Mouse (Mus musculus) limb, embryonic 13.5 days (tissue): ENCODE measurements around the gene Gm28372. TPM values are rescaled to one million over a fixed set of nuclear protein-coding genes. Genes with fewer than 3 reads are reported as not detected.
"Not testable (repeated sequence)": the region's sequence is repeated elsewhere in the genome, so short reads cannot be mapped to it uniquely, and the experiment has no call there.

Experiments used
- ATAC-seq: fragments of 200-750 bp; cut with Nextera tagmentation; 2 replicates; pipeline ENCODE4 v1.8.0; 2017; ENCODE audit warnings: low read depth, moderate number of reproducible peaks, moderate TSS enrichment; ENCODE audit not compliant: low FRiP score
- H3K27ac ChIP-seq: fragments of 300-500 bp; sonication (generic); 2 replicates; pipeline ENCODE4 v1.5.1; 2015; ENCODE audit warnings: inconsistent platforms, mild to moderate bottlenecking, moderate library complexity
- H3K27me3 ChIP-seq: fragments of 300-500 bp; sonication (generic); 2 replicates; pipeline ENCODE4 v1.6.1; 2015; ENCODE audit warnings: mild to moderate bottlenecking, inconsistent platforms
- H3K36me3 ChIP-seq: fragments of 300-500 bp; sonication (generic); 2 replicates; pipeline ENCODE4 v1.6.1; 2015; ENCODE audit warnings: inconsistent platforms, mild to moderate bottlenecking, moderate library complexity
- H3K4me1 ChIP-seq: fragments of 300-500 bp; sonication (generic); 2 replicates; pipeline ENCODE4 v1.6.1; 2015; ENCODE audit warnings: inconsistent platforms
- H3K4me2 ChIP-seq: fragments of 300-500 bp; sonication (generic); replicated peaks from 2 replicates; pipeline ENCODE4 v1.6.1; 2015; ENCODE audit warnings: inconsistent platforms, mild to moderate bottlenecking, moderate library complexity
- H3K4me3 ChIP-seq: fragments of 300-500 bp; sonication (generic); 2 replicates; pipeline ENCODE4 v1.5.1; 2015; ENCODE audit warnings: moderate library complexity, mild to moderate bottlenecking, inconsistent platforms
- H3K9ac ChIP-seq: fragments of 300-500 bp; sonication (generic); 2 replicates; pipeline ENCODE4 v1.6.1; 2015; ENCODE audit warnings: mild to moderate bottlenecking, inconsistent platforms
- H3K9me3 ChIP-seq: fragments of 300-500 bp; sonication (generic); 2 replicates; pipeline ENCODE4 v1.6.1; 2016; ENCODE audit warnings: inconsistent platforms
- WGBS: fragments of 180-500 bp; shearing (Covaris S2); methylation state at CpG from one replicate; pipeline ENCODE4 v1.1.7; 2015; 5-methylcytosine and 5-hydroxymethylcytosine counted together
- polyA plus RNA-seq: library from polyadenylated mRNA; unstranded; fragments of >200 nt; fragmentation: Nextera tagmentation; extraction: Ambion mirVana; gene quantifications from 2 replicates; pipeline ENCODE4 v1.2.1, GENCODE M21; 2015

The Gm28372 gene
- 0.08 and 0.11 TPM in 2 replicates for polyA plus RNA-seq

DNA sequence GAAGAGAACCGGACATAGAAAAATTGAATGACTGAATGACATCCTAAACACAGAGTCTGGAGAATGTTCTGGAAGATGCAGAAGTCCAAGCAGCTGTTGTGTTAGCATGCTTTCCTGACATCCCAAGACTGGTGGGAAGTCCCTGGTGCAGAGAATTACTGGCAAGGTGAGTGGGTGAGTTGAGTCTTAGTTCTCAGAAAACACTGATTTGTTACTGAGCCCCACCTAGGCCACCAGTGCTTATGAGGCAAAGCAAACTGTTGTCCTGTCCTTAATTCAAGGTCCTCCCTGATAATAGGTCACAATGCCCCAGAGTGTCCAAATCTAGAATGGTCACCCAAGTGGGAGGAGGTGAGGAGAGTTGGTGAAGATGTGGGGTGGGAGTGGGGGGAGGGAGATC, at the start of gene Gm28372, which contains the start of gene 1700020A23Rik:
TSS of gene Gm28372 (plus strand) at position 301 of the 400 bp plus-strand sequence.
TSS of gene 1700020A23Rik (plus strand) at position 321 of the 400 bp plus-strand sequence.
- Histone ChIP-seq H3K36me3 (no peaks in the 10 kb centered on the region), H3K9ac (no peak within 1 kb of the TSS), H3K27ac (no peak within 1 kb of the TSS), H3K4me2 (no peak within 1 kb of the TSS), H3K4me3 (no peak within 1 kb of the TSS), H3K27me3 (no peaks in the 10 kb centered on the region), H3K4me1 (peaks cover 39% of the 10 kb centered on the region), H3K9me3 (no peaks in the 10 kb centered on the region)
- no peak for ATAC-seq
- WGBS: 91% methylated on average over 1 of the region's 1 CpGs

DNA sequence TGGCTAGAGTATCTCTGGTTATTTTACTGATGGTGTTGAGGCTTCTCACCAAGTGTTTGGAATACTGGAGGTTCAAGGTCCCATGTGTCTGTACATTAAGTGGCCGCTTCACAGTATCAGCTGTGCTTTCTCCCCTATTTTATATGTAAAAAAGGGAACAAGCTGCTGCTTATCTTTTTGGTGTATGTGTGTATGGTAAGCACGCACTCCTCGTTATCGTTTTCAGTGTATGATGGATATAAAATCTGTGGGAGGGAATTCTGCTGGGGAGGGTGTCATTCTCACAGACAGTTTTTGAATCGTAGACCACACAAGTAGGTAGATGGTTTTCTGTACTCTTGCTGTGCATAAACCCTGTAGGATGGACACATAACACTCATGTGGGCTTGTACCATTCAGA, 47.5 kb upstream of the Gm28372 start:
- Histone ChIP-seq H3K27me3 (peaks cover 73% of the 10 kb centered on the region), H3K27ac (no peak overlapping the region), H3K4me2 (no peak overlapping the region), H3K36me3 (no peaks in the 10 kb centered on the region), H3K9me3 (no peaks in the 10 kb centered on the region), H3K9ac (no peak overlapping the region), H3K4me1 (no peaks in the 10 kb centered on the region; the same call in 1 of the 2 replicates), H3K4me3 (no peak overlapping the region)
- ATAC-seq: no peak
- 90% methylated on average over 5 of the region's 5 CpGs for WGBS

DNA sequence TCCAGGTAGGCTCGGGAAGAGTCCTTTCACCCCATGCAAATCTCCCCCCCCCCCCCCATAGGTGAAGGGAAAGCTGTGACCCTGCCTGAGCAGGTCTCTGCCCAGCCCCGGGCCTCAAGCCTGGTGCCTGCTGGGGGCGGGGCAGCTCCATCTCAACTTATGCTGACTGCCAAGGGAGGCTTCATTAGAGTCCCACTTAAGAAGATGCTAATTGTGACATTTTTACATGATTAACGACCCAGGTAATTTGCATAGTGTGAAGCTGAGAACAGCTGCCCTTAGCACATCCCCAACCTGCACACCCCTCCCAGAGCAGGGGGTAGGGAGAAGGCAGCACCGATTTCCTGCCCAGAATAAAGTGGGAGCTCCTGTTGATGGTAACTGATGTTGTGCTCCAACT, 46.2 kb upstream of the Gm28372 start:
- Histone ChIP-seq H3K36me3 (no peaks in the 10 kb centered on the region), H3K4me1 (no peaks in the 10 kb centered on the region; the same call in 1 of the 2 replicates), H3K4me2 (no peak overlapping the region), H3K27ac (no peak overlapping the region), H3K27me3 (peaks cover 86% of the 10 kb centered on the region), H3K9ac (no peak overlapping the region), H3K9me3 (no peaks in the 10 kb centered on the region), H3K4me3 (no peak overlapping the region)
- ATAC-seq: no peak
- WGBS: 13% methylated on average over 5 of the region's 5 CpGs

DNA sequence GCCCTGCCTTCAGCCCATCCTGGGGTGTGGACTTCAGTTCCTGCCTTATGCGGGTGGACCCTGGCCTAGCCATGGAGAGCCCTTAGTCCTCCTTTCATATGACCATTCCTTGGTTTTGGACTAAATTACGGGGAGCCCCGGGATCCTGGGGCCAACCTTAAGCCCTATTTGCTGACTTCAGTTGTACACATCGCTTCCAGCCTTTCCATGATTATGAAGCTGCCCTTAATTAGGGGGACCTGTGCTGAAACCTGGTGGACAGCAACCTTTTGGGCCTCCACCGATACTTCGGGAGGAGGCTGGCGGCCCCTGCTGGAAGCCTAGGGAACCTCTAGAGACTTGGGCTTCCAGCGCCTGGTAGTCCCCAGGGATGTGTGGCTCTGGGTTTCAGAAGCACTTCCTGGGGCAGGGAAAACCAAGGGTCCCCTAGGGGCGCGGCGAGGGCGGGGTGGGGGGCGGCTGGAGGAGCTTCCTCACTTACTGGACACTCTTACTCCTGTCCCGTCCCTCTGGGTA, 42.5 kb upstream of the Gm28372 start:
- Histone ChIP-seq H3K4me3 (no peak overlapping the region), H3K4me2 (no peak overlapping the region), H3K9ac (no peak overlapping the region), H3K4me1 (peaks cover 7% of the 10 kb centered on the region; the same call in 1 of the 2 replicates), H3K9me3 (no peaks in the 10 kb centered on the region), H3K27me3 (peaks cover 97% of the 10 kb centered on the region), H3K36me3 (no peaks in the 10 kb centered on the region), H3K27ac (no peak overlapping the region)
- ATAC-seq: 0 out of 2 replicates have a peak, but pooled peaks have one; percentile 16
- WGBS: 4% methylated on average over 14 of the region's 14 CpGs

DNA sequence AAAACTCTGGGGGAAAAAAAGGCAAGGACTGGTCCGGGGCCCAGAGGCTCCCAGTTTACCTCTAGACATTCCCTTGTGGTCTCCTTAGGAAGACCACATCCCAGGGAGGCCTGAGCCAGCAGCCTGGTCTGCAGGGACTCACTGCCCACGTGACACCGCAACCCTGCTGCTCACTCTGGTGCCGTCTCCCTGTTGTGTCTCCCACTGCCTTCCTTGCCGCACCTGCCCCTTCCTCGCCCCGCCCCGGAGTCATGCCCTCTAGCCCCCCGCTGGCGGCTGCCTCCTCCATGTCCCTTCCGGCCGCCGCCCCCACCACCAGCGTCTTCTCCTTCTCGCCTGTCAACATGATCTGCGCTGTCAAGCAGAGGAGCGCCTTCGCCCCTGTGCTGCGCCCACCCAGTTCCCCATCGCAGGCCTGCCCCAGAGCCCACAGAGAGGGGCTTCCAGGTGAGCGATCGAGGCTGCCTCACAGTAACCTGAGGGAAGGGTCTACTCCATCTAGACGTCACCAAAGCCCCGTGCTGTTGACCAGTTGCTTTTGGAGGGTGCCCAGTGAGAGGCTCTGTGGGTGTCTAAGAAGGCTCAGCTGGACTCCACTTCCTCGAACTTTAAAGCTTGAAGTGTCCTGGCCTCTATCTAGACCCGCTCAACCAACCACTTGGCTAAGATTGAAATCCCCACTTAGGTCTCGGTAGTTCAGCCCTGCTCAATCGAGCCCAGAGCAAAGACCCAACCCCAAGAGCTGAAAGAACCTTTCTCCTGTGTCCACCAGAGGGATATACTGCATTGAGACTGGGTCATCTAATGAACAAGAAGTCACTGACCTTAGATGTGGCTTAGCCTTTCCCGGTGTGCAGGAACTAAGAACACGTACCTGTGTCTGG, 39.6 kb upstream of the Gm28372 start:
- ATAC-seq: 0 out of 2 replicates have a peak, but pooled peaks have one; percentile 9
- Histone ChIP-seq H3K9me3 (no peaks in the 10 kb centered on the region), H3K27me3 (peaks cover 75% of the 10 kb centered on the region), H3K9ac (peak overlapping the region; percentile 50), H3K4me1 (peaks cover 7% of the 10 kb centered on the region; the same call in 1 of the 2 replicates), H3K36me3 (no peaks in the 10 kb centered on the region), H3K4me2 (peak overlapping the region; percentile 65), H3K4me3 (peak overlapping the region; percentile 38), H3K27ac (no peak overlapping the region)
- WGBS: 6% methylated on average over 29 of the region's 30 CpGs

DNA sequence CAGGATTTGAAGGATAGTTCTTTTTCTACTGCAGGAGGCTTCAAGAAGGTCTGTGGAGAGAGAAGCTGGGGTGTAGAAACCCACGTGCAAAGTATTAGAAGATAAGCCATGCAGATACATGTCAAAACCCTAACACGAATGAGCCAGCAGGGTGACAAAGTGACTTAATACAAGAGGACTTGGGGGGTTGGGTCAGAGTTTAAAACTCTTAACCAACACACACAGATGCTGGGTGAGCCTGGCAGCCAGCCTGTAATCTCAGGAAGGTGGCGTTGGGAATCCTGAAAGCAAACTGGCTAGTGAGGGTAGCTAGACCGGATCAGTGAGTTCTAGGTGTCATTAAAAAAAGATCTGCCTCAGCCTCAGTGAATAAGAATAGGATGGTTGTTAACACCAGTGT, 37.7 kb upstream of the Gm28372 start:
- H3K9me3 ChIP-seq: no peaks in the 10 kb centered on the region
- 66% methylated on average over 4 of the region's 4 CpGs for WGBS
- no peak overlapping the region for H3K4me2 ChIP-seq
- no peak overlapping the region for H3K4me3 ChIP-seq
- H3K27me3 ChIP-seq: peaks cover 56% of the 10 kb centered on the region
- H3K36me3 ChIP-seq: no peaks in the 10 kb centered on the region
- no peak for ATAC-seq
- no peak overlapping the region for H3K27ac ChIP-seq
- no peak overlapping the region for H3K9ac ChIP-seq
- H3K4me1 ChIP-seq: peaks cover 7% of the 10 kb centered on the region; the same call in 1 of the 2 replicates

DNA sequence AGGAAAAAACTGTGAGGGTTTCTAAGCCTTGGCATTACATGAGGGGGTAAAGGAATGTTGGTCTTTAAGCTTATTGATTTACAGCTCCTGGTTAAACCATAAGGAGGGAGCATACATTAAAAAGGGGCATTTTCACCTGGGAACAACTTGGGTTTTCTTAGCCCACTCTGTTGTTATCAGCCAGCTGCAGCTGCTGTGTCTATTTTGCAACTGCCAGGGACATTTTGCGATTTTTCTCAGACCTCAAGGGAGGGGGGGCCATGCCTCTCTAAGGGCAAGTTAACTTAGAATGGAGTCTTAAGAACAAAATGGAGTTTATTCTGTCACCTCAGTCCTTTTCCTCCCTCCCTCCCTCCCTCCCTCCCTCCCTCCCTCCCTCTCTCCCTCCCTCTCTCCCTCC, 32.0 kb upstream of the Gm28372 start:
- not testable (repeated sequence) for H3K9ac ChIP-seq, H3K27me3 ChIP-seq, H3K36me3 ChIP-seq, H3K9me3 ChIP-seq, H3K4me3 ChIP-seq, ATAC-seq, H3K4me2 ChIP-seq, H3K4me1 ChIP-seq, H3K27ac ChIP-seq
- WGBS: 29% methylated on average over 1 of the region's 1 CpGs

DNA sequence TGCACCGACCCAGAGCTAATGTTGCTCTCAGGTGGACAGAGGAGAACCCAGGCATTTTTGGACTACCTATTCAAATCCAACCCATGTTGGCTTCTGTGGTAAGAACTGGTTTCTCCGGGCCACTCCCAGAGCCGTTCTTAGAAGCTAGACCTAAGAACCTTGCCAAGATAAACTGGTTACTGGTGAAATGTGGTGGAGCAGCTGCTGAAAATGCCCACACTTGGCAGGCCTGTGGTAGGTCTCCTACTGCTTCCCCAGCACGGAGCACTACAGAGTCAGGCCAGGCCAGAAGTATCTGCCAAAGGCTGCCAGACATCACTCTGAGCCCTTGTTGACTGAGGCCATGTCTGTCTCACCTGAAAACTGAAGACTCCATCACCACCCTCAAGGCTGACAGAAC, 30.1 kb upstream of the Gm28372 start:
- H3K4me1 ChIP-seq: no peaks in the 10 kb centered on the region
- no peak overlapping the region for H3K9ac ChIP-seq
- no peak overlapping the region for H3K4me3 ChIP-seq
- no peak overlapping the region for H3K27ac ChIP-seq
- H3K9me3 ChIP-seq: no peaks in the 10 kb centered on the region
- no peaks in the 10 kb centered on the region for H3K36me3 ChIP-seq
- no peak overlapping the region for H3K4me2 ChIP-seq
- WGBS: 68% methylated on average over 4 of the region's 4 CpGs
- ATAC-seq: no peak
- H3K27me3 ChIP-seq: 0 out of 2 replicates have a peak, but pooled peaks cover 3% of the 10 kb centered on the region

DNA sequence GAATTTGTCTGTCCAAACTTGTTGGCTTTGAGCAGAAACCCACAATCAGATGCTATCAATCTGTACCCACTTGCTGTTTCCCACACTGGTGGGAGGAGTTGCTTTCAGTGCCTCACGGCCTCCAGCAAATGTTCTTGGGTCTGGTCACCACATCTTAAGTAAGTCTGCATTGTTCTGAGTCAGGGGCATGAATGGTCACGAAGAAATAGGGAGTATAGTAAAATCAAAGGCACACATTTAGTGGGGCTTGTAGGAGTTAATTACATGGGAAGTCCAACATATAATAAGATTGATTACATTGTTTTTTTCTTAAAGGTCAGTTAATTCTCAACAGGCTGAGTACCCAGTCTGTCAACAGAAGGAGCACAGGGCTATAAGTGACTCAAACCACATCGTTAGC, 21.8 kb upstream of the Gm28372 start:
- WGBS: 36% methylated on average over 3 of the region's 3 CpGs
- no peak overlapping the region for H3K4me3 ChIP-seq
- H3K36me3 ChIP-seq: no peaks in the 10 kb centered on the region
- H3K9ac ChIP-seq: no peak overlapping the region
- no peak for ATAC-seq
- H3K27ac ChIP-seq: no peak overlapping the region
- no peak overlapping the region for H3K4me2 ChIP-seq
- H3K4me1 ChIP-seq: no peaks in the 10 kb centered on the region
- H3K27me3 ChIP-seq: 0 out of 2 replicates have a peak, but pooled peaks cover 3% of the 10 kb centered on the region
- H3K9me3 ChIP-seq: no peaks in the 10 kb centered on the region

DNA sequence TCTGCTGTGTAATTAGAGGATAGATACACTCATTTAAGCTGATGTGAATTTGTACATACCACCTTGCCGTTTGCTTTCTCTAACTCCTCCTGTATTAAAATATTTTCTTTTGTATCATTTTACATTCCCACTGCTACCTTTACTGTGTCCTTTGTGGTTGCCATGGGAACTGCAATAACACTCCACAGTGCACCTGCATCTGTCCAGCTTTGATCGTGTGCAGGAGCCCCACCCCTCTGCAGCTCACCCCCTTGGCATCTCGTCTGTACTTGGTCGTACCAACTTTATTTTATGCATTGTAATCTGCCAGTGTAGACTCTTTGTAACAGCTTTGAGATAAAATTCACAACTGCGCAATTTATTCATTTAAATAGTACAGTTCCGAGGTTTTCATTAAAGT, 21.1 kb upstream of the Gm28372 start:
- Histone ChIP-seq H3K27me3 (0 out of 2 replicates have a peak, but pooled peaks cover 3% of the 10 kb centered on the region), H3K4me2 (no peak overlapping the region), H3K4me3 (no peak overlapping the region), H3K36me3 (no peaks in the 10 kb centered on the region), H3K9me3 (no peaks in the 10 kb centered on the region), H3K9ac (no peak overlapping the region), H3K27ac (no peak overlapping the region), H3K4me1 (no peaks in the 10 kb centered on the region)
- 57% methylated on average over 6 of the region's 6 CpGs for WGBS
- ATAC-seq: no peak

DNA sequence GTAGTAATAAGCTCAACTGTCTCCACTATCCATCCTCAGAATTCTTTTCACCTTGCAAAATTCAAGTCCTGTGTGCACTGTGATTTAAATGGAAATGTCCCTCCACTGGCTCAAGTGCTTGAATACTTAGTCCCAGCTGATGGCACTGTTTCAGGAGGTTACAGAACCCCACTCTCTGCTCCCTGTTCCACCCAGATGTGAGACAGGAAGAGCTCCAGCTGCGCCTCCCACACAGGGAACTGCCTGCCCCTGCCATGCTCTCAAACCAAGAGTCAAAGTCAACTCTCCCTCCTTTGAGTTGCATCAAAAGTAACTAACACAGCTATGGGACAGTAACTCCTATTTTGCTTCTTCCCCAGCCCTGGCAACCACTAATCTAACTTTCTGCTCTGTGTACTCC, 18.8 kb upstream of the Gm28372 start:
- no peak for ATAC-seq
- WGBS: 62% methylated on average over 1 of the region's 1 CpGs
- no peaks in the 10 kb centered on the region for H3K9me3 ChIP-seq
- no peak overlapping the region for H3K4me3 ChIP-seq
- H3K27ac ChIP-seq: no peak overlapping the region
- H3K36me3 ChIP-seq: peaks cover 11% of the 10 kb centered on the region
- H3K4me2 ChIP-seq: no peak overlapping the region
- H3K27me3 ChIP-seq: no peaks in the 10 kb centered on the region
- H3K9ac ChIP-seq: no peak overlapping the region
- no peaks in the 10 kb centered on the region for H3K4me1 ChIP-seq

DNA sequence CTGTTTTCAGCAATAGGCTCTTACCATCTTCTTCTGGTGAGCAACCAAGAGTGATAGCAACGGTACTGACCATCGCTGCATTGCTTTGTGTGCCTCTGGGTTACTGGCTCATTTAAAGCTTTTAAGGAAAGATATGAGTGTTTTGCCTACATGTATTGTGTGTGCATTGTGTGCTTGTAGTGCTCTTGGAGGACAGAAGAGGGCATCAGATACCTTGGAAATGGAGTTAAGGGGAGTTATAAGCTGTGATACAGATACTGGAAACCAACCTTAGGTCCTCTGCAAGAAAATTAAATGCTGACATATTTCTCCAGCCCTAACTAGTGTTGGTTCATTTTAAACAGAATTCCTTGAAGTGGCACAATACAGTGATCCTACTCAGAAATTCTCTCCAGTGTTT, 16.2 kb upstream of the Gm28372 start:
- 85% methylated on average over 2 of the region's 2 CpGs for WGBS
- H3K27ac ChIP-seq: no peak overlapping the region
- no peak overlapping the region for H3K9ac ChIP-seq
- H3K9me3 ChIP-seq: no peaks in the 10 kb centered on the region
- H3K4me3 ChIP-seq: no peak overlapping the region
- peaks cover 33% of the 10 kb centered on the region for H3K36me3 ChIP-seq
- H3K27me3 ChIP-seq: no peaks in the 10 kb centered on the region
- H3K4me2 ChIP-seq: no peak overlapping the region
- ATAC-seq: no peak
- H3K4me1 ChIP-seq: no peaks in the 10 kb centered on the region
